Comparison of ENCODE assay signal across 8 mouse cellular contexts in genomic region chr2:119237871-119238220, GRCm38 (mm10). TPM values are rescaled to one million over a fixed set of nuclear protein-coding genes. Genes with fewer than 3 reads are reported as not detected.
A peak's percentile ranks its signal among the peaks of the same experiment; 100 is the strongest.
DNase-seq lines count a peak whose midpoint lies in the region; ATAC-seq lines count a peak whose summit lies in the region.

No protein-coding gene starts in this region.

- 2% methylated on average over 31 of the region's 31 CpGs for whole genome bisulfite sequencing in kidney, embryonic 14.5 days
- WGBS in forebrain, embryonic 10.5 days, result 2% methylated on average over 30 of the region's 31 CpGs
- WGBS in limb, embryonic 15.5 days, result 2% methylated on average over 31 of the region's 31 CpGs

- H3K36me3 ChIP-seq in kidney, embryonic 14.5 days (ENCODE audit: control insufficient read depth, insufficient read depth, low read length), result no peaks in the 10 kb centered on the region
- H3K36me3 ChIP-seq in forebrain, embryonic 10.5 days (replicated peaks), result no peaks in the 10 kb centered on the region
- H3K36me3 ChIP-seq in limb, embryonic 15.5 days, result no peaks in the 10 kb centered on the region
- H3K36me3 ChIP-seq in splenic B cell, adult 2 months (ENCODE audit: control insufficient read depth, insufficient read depth, low read length, poor library complexity, severe bottlenecking), result no peaks in the 10 kb centered on the region

- no peak for DNase-seq in kidney, adult 11 months
- peak; percentile 26 for DNase-seq in Muller cell, postnatal 12 days (ENCODE audit: inconsistent ontology term)
- DNase-seq in forebrain, embryonic 10.5 days (ENCODE audit: extremely low spot score, low spot score), result peak; percentile 34
- DNase-seq in splenic B cell, adult 2 months (ENCODE audit: low read depth, low spot score), result peak; percentile 10
- DNase-seq in frontal cortex, postnatal 25 days (ENCODE audit: low spot score in 2 of 2), result no peak
- DNase-seq in thymus, postnatal 10 days (ENCODE audit: low spot score in 2 of 2), result no peak

- H3K9ac ChIP-seq in kidney, embryonic 14.5 days (ENCODE audit: low read depth, low read length), result peak overlapping the region; percentile 51
- H3K9ac ChIP-seq in limb, embryonic 15.5 days, result 0 out of 2 replicates have a peak overlapping the region, but pooled peaks have one; percentile 8

- ATAC-seq in kidney, embryonic 14.5 days (ENCODE audit: low FRiP score, low TSS enrichment), result peak; percentile 44
- no peak for ATAC-seq in limb, embryonic 15.5 days (ENCODE audit: insufficient number of reproducible peaks, low FRiP score, low TSS enrichment, low read depth)

- peaks cover 41% of the 10 kb centered on the region for H3K27me3 ChIP-seq in kidney, embryonic 14.5 days (ENCODE audit: control insufficient read depth, insufficient read depth, low read length)
- H3K27me3 ChIP-seq in forebrain, embryonic 10.5 days (ENCODE audit: poor library complexity, severe bottlenecking), result peaks cover 71% of the 10 kb centered on the region
- peaks cover 68% of the 10 kb centered on the region for H3K27me3 ChIP-seq in limb, embryonic 15.5 days
- no peaks in the 10 kb centered on the region for H3K27me3 ChIP-seq in splenic B cell, adult 2 months (ENCODE audit: control insufficient read depth, insufficient read depth, low read length, poor library complexity, severe bottlenecking)

- H3K27ac ChIP-seq in kidney, embryonic 14.5 days (ENCODE audit: low read depth, low read length), result no peak overlapping the region
- H3K27ac ChIP-seq in forebrain, embryonic 10.5 days, result peak overlapping the region; percentile 36; the same call in 1 of the 2 replicates
- H3K27ac ChIP-seq in limb, embryonic 15.5 days, result peak overlapping the region; percentile 70; the same call in 1 of the 2 replicates

- H3K9me3 ChIP-seq in kidney, embryonic 14.5 days (ENCODE audit: control insufficient read depth, low read length), result no peaks in the 10 kb centered on the region
- no peaks in the 10 kb centered on the region for H3K9me3 ChIP-seq in forebrain, embryonic 10.5 days
- no peaks in the 10 kb centered on the region for H3K9me3 ChIP-seq in limb, embryonic 15.5 days

- H3K4me3 ChIP-seq in kidney, embryonic 14.5 days (ENCODE audit: low read length), result peak overlapping the region; percentile 56
- peak overlapping the region; percentile 58 for H3K4me3 ChIP-seq in forebrain, embryonic 10.5 days
- H3K4me3 ChIP-seq in limb, embryonic 15.5 days, result peak overlapping the region; percentile 51

- H3K4me2 ChIP-seq in kidney, embryonic 14.5 days (replicated peaks; ENCODE audit: low read depth, low read length), result peak overlapping the region; percentile 79
- peak overlapping the region; percentile 89 for H3K4me2 ChIP-seq in limb, embryonic 15.5 days

- H3K4me1 ChIP-seq in kidney, embryonic 14.5 days (ENCODE audit: control insufficient read depth, insufficient read depth, low read length), result 0 out of 2 replicates have a peak, but pooled peaks cover 8% of the 10 kb centered on the region
- peaks cover 15% of the 10 kb centered on the region for H3K4me1 ChIP-seq in forebrain, embryonic 10.5 days
- H3K4me1 ChIP-seq in limb, embryonic 15.5 days, result peaks cover 12% of the 10 kb centered on the region

RNA-seq across cellular contexts. Expression of gene Spint1, which starts 0.7 kb away (rescaled TPM):
- polyA plus RNA-seq in kidney, embryonic 14.5 days (2014; fragmentation: Nextera tagmentation; extraction: Ambion mirVana), result 23.6 and 38.1 TPM in 2 replicates
- polyA plus RNA-seq in forebrain, embryonic 10.5 days (2016; fragmentation: Nextera tagmentation; extraction: Ambion mirVana), result 3.5 and 4.4 TPM in 2 replicates
- polyA plus RNA-seq in limb, embryonic 15.5 days (2015; fragmentation: Nextera tagmentation; extraction: Ambion mirVana), result 27.6 and 30.9 TPM in 2 replicates

RNA-seq across cellular contexts. Expression of gene Ppp1r14d, which starts 8.1 kb away (rescaled TPM):
- 0.28 and 0.94 TPM in 2 replicates for polyA plus RNA-seq in kidney, embryonic 14.5 days (2014; fragmentation: Nextera tagmentation; extraction: Ambion mirVana)
- 0.19 TPM in 1 of 2 replicates, not detected in the other for polyA plus RNA-seq in forebrain, embryonic 10.5 days (2016; fragmentation: Nextera tagmentation; extraction: Ambion mirVana)
- 0.24 TPM in 1 of 2 replicates, not detected in the other for polyA plus RNA-seq in limb, embryonic 15.5 days (2015; fragmentation: Nextera tagmentation; extraction: Ambion mirVana)

RNA-seq across cellular contexts. Expression of gene Dnajc17, which starts 29.3 kb away (rescaled TPM):
- 21.4 and 24.5 TPM in 2 replicates for polyA plus RNA-seq in kidney, embryonic 14.5 days (2014; fragmentation: Nextera tagmentation; extraction: Ambion mirVana)
- polyA plus RNA-seq in forebrain, embryonic 10.5 days (2016; fragmentation: Nextera tagmentation; extraction: Ambion mirVana), result 21.6 and 28.2 TPM in 2 replicates
- 18.5 and 23.1 TPM in 2 replicates for polyA plus RNA-seq in limb, embryonic 15.5 days (2015; fragmentation: Nextera tagmentation; extraction: Ambion mirVana)

RNA-seq across cellular contexts. Expression of gene Zfyve19, which starts 29.4 kb away (rescaled TPM):
- 47.9 and 49.1 TPM in 2 replicates for polyA plus RNA-seq in kidney, embryonic 14.5 days (2014; fragmentation: Nextera tagmentation; extraction: Ambion mirVana)
- 53.9 and 56.9 TPM in 2 replicates for polyA plus RNA-seq in forebrain, embryonic 10.5 days (2016; fragmentation: Nextera tagmentation; extraction: Ambion mirVana)
- polyA plus RNA-seq in limb, embryonic 15.5 days (2015; fragmentation: Nextera tagmentation; extraction: Ambion mirVana), result 52.7 and 57.9 TPM in 2 replicates

RNA-seq across cellular contexts. Expression of gene Rhov, which starts 33.2 kb away (rescaled TPM):
- polyA plus RNA-seq in kidney, embryonic 14.5 days (2014; fragmentation: Nextera tagmentation; extraction: Ambion mirVana), result 0.23 and 0.61 TPM in 2 replicates
- polyA plus RNA-seq in forebrain, embryonic 10.5 days (2016; fragmentation: Nextera tagmentation; extraction: Ambion mirVana), result 0.44 and 0.58 TPM in 2 replicates
- 36.8 and 38.6 TPM in 2 replicates for polyA plus RNA-seq in limb, embryonic 15.5 days (2015; fragmentation: Nextera tagmentation; extraction: Ambion mirVana)

Comparison
In these comparisons a context has a peak if more than half of its experiments do, and no peak if none do; other contexts are left out.
1. DNase-seq: peak in Muller cell, postnatal 12 days (single experiment), forebrain, embryonic 10.5 days (single experiment) and splenic B cell, adult 2 months (single experiment); none in kidney, adult 11 months (single experiment), frontal cortex, postnatal 25 days (0 of 2) and thymus, postnatal 10 days (0 of 2).
2. Peak in every context shown above with its lines, with median percentiles within 50 percentile points of each other: H3K4me3 ChIP-seq.